Mouse (Mus musculus): ENCODE results near the gene Pmp22.

DNA sequence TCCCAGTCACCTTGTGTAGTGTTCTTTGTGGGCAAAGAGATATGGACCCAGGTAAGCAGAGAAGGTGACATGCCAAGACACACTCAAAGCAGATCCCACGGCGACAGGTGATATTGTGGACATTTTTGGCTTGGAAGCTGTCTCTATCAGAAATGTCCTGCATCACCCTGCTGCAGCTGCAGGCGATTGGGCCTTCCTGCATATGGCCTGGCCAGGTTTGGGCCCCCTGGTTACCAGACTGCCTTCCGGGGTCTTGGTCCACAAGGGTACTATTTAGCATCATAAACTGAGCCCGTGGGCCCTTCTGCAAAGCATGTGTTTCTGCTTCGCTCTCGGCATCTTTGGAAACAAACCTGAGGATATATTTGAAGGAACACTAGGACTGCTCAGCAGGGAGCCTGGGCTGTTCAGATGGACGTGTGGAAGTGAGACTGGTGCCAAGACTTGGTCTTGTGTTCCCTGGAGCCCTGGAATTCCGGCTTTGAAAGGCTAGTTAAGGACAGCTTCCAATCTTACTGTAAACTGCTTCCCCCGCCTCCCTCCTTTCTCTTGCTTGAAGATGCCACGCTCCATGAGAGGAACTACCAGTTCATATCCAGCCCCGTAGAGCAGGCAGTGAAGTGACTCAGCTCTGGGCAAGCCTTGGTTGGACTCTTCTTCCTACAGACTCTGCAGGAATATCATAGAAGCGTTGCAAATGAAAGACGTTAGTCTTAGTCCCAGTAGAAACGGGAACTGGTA lies 6.1 kb downstream of the Pmp22 start:
- TF ChIP-seq CTCF (IDR thresholded peaks at IDR 0.05; ENCODE audit: low read depth, low read length), result no peak
- TF ChIP-seq POLR2AphosphoS5 (IDR thresholded peaks at IDR 0.05; ENCODE audit: insufficient replicate concordance, low read depth, low read length), result no peak
- no peak for TF ChIP-seq GATA1 (IDR thresholded peaks at IDR 0.05; ENCODE audit: borderline replicate concordance, low read length)
- no peak for TF ChIP-seq TAL1 (conservative IDR thresholded peaks at IDR 0.05; ENCODE audit: low read depth, low read length)

All from G1E (cell line).